Mouse (Mus musculus) hindbrain, embryonic 15.5 days (tissue): ENCODE measurements around the gene Smarcd3. TPM values are rescaled to one million over a fixed set of nuclear protein-coding genes. Genes with fewer than 3 reads are reported as not detected.

Source experiments
- ATAC-seq: fragments of 200-750 bp; cut with Nextera tagmentation; 2 replicates; pipeline ENCODE4 v1.8.0; 2017; ENCODE audit warnings: low read depth, moderate number of reproducible peaks, moderate TSS enrichment; ENCODE audit not compliant: low FRiP score
- H3K27ac ChIP-seq: fragments of 300-500 bp; sonication (generic); replicated peaks from 2 replicates; pipeline ENCODE4 v1.5.1; 2015; ENCODE audit warnings: mild to moderate bottlenecking, inconsistent platforms
- H3K27me3 ChIP-seq: fragments of 300-500 bp; sonication (generic); 2 replicates; pipeline ENCODE4 v1.6.1; 2015; ENCODE audit warnings: control low read depth, inconsistent platforms
- H3K36me3 ChIP-seq: fragments of 300-500 bp; sonication (generic); 2 replicates; pipeline ENCODE4 v1.6.1; 2015; ENCODE audit warnings: control low read depth, inconsistent platforms
- H3K4me1 ChIP-seq: fragments of 300-500 bp; sonication (generic); replicated peaks from 2 replicates; pipeline ENCODE4 v1.6.1; 2015; ENCODE audit warnings: control low read depth, inconsistent platforms
- H3K4me2 ChIP-seq: fragments of 300-500 bp; sonication (generic); 2 replicates; pipeline ENCODE4 v1.6.1; 2015; ENCODE audit warnings: moderate library complexity, mild to moderate bottlenecking, inconsistent platforms
- H3K4me3 ChIP-seq: fragments of 300-500 bp; sonication (generic); 2 replicates; pipeline ENCODE4 v1.5.1; 2015; ENCODE audit warnings: mild to moderate bottlenecking, inconsistent platforms
- H3K9ac ChIP-seq: fragments of 300-500 bp; sonication (generic); 2 replicates; pipeline ENCODE4 v1.6.1; 2015; ENCODE audit warnings: inconsistent platforms
- H3K9me3 ChIP-seq: fragments of 300-500 bp; sonication (generic); 2 replicates; pipeline ENCODE4 v1.6.1; 2016; ENCODE audit warnings: control low read depth, inconsistent platforms
- WGBS: fragments of 180-500 bp; shearing (Covaris S2); methylation state at CpG from one replicate; pipeline ENCODE4 v1.1.7; 2015; 5-methylcytosine and 5-hydroxymethylcytosine counted together
- polyA plus RNA-seq: library from polyadenylated mRNA; unstranded; fragments of >200 nt; fragmentation: Nextera tagmentation; extraction: Ambion mirVana; gene quantifications from 2 replicates; pipeline ENCODE4 v1.2.1, GENCODE M21; 2015

The Smarcd3 gene
- polyA plus RNA-seq, 1 experiment from 2014 or later: 138 TPM

- Histone ChIP-seq H3K9me3 (no peaks in the 10 kb centered on the region), H3K4me1 (peaks cover 31% of the 10 kb centered on the region), H3K27me3 (no peaks in the 10 kb centered on the region), H3K27ac (no peak overlapping the region), H3K4me3 (no peak overlapping the region), H3K9ac (no peak overlapping the region), H3K36me3 (peaks cover 5% of the 10 kb centered on the region; the same call in 1 of the 2 replicates), H3K4me2 (no peak overlapping the region)
- no peak for ATAC-seq
- WGBS: 55% methylated on average over 6 of the region's 6 CpGs
Measured at GRCm38 (mm10) chr5:24615097-24615496, 9.1 kb downstream of the Smarcd3 start.

- Histone ChIP-seq H3K36me3 (no peaks in the 10 kb centered on the region), H3K27me3 (no peaks in the 10 kb centered on the region), H3K4me2 (no peak overlapping the region), H3K4me3 (no peak overlapping the region), H3K9me3 (no peaks in the 10 kb centered on the region), H3K9ac (no peak overlapping the region), H3K27ac (0 out of 2 replicates have a peak overlapping the region, but pooled peaks have one; percentile 14), H3K4me1 (peaks cover 28% of the 10 kb centered on the region)
- ATAC-seq: peak; percentile 32
- 67% methylated on average over 5 of the region's 5 CpGs for WGBS
Measured at GRCm38 (mm10) chr5:24612302-24612649, 11.9 kb downstream of the Smarcd3 start.

GRCm38 (mm10) chr5:24611366-24612301 lies 12.6 kb downstream of the Smarcd3 start:
- Histone ChIP-seq H3K27me3 (no peaks in the 10 kb centered on the region), H3K36me3 (no peaks in the 10 kb centered on the region), H3K27ac (peak overlapping the region; percentile 27; the same call in 1 of the 2 replicates), H3K9me3 (no peaks in the 10 kb centered on the region), H3K4me1 (peaks cover 34% of the 10 kb centered on the region), H3K4me3 (no peak overlapping the region), H3K9ac (no peak overlapping the region), H3K4me2 (no peak overlapping the region)
- peak; percentile 60 for ATAC-seq
- 39% methylated on average over 7 of the region's 7 CpGs for WGBS

GRCm38 (mm10) chr5:24609388-24609787 lies 14.8 kb downstream of the Smarcd3 start:
- Histone ChIP-seq H3K9ac (no peak overlapping the region), H3K4me2 (no peak overlapping the region), H3K27me3 (no peaks in the 10 kb centered on the region), H3K9me3 (no peaks in the 10 kb centered on the region), H3K36me3 (no peaks in the 10 kb centered on the region), H3K4me1 (peaks cover 47% of the 10 kb centered on the region), H3K4me3 (no peak overlapping the region), H3K27ac (no peak overlapping the region)
- WGBS: 59% methylated on average over 5 of the region's 5 CpGs
- ATAC-seq: no peak

- Histone ChIP-seq H3K4me3 (peak overlapping the region; percentile 49), H3K9me3 (no peaks in the 10 kb centered on the region), H3K27ac (peak overlapping the region; percentile 95), H3K4me2 (peak overlapping the region; percentile 65), H3K36me3 (no peaks in the 10 kb centered on the region), H3K4me1 (peaks cover 64% of the 10 kb centered on the region), H3K9ac (peak overlapping the region; percentile 40), H3K27me3 (no peaks in the 10 kb centered on the region)
- ATAC-seq: no peak
- 12% methylated on average over 14 of the region's 14 CpGs for whole genome bisulfite sequencing
Measured at GRCm38 (mm10) chr5:24605980-24606665, 18.1 kb downstream of the Smarcd3 start.

GRCm38 (mm10) chr5:24605321-24605979 lies 18.8 kb downstream of the Smarcd3 start:
- H3K4me1 ChIP-seq: peaks cover 68% of the 10 kb centered on the region

GRCm38 (mm10) chr5:24604656-24605100 lies 19.5 kb downstream of the Smarcd3 start:
- peak overlapping the region; percentile 65 for H3K4me2 ChIP-seq
- peak overlapping the region; percentile 63 for H3K9ac ChIP-seq
- under 1% methylated on average over 45 of the region's 46 CpGs for WGBS
- ATAC-seq: peak; percentile 76
- no peaks in the 10 kb centered on the region for H3K36me3 ChIP-seq
- peak overlapping the region; percentile 95 for H3K27ac ChIP-seq
- H3K4me3 ChIP-seq: peak overlapping the region; percentile 49
- H3K27me3 ChIP-seq: no peaks in the 10 kb centered on the region
- H3K4me1 ChIP-seq: peaks cover 72% of the 10 kb centered on the region
- H3K9me3 ChIP-seq: no peaks in the 10 kb centered on the region

More at GRCm38 (mm10) chr5:24605321-24605979, 18.8 kb downstream of the Smarcd3 start:
- H3K9me3 ChIP-seq: no peaks in the 10 kb centered on the region
- peak overlapping the region; percentile 65 for H3K4me2 ChIP-seq
- 6% methylated on average over 6 of the region's 6 CpGs for WGBS
- H3K27ac ChIP-seq: peak overlapping the region; percentile 95
- peak overlapping the region; percentile 49 for H3K4me3 ChIP-seq
- H3K9ac ChIP-seq: peak overlapping the region; percentile 63
- H3K36me3 ChIP-seq: no peaks in the 10 kb centered on the region
- ATAC-seq: no peak
- no peaks in the 10 kb centered on the region for H3K27me3 ChIP-seq

GRCm38 (mm10) chr5:24604080-24604655 lies 20.0 kb downstream of the Smarcd3 start:
- peak overlapping the region; percentile 49 for H3K4me3 ChIP-seq
- peaks cover 77% of the 10 kb centered on the region for H3K4me1 ChIP-seq
- 14% methylated on average over 12 of the region's 12 CpGs for WGBS
- no peaks in the 10 kb centered on the region for H3K9me3 ChIP-seq
- no peaks in the 10 kb centered on the region for H3K27me3 ChIP-seq
- peak overlapping the region; percentile 65 for H3K4me2 ChIP-seq
- peak overlapping the region; percentile 95 for H3K27ac ChIP-seq
- peak overlapping the region; percentile 63 for H3K9ac ChIP-seq
- H3K36me3 ChIP-seq: no peaks in the 10 kb centered on the region
- ATAC-seq: no peak

- peak overlapping the region; percentile 59 for H3K4me3 ChIP-seq
- H3K9me3 ChIP-seq: no peaks in the 10 kb centered on the region
- H3K4me1 ChIP-seq: peaks cover 84% of the 10 kb centered on the region
- H3K27ac ChIP-seq: peak overlapping the region; percentile 95
- peak overlapping the region; percentile 97 for H3K4me2 ChIP-seq
- no peaks in the 10 kb centered on the region for H3K27me3 ChIP-seq
- peak overlapping the region; percentile 79 for H3K9ac ChIP-seq
- no peaks in the 10 kb centered on the region for H3K36me3 ChIP-seq
- ATAC-seq: no peak
- WGBS: 54% methylated on average over 8 of the region's 8 CpGs
Measured at GRCm38 (mm10) chr5:24603431-24604010, 20.7 kb downstream of the Smarcd3 start.

- H3K4me2 ChIP-seq: peak overlapping the region; percentile 97
- ATAC-seq: peak; percentile 40
- H3K4me1 ChIP-seq: peaks cover 90% of the 10 kb centered on the region
- H3K4me3 ChIP-seq: peak overlapping the region; percentile 59
- no peaks in the 10 kb centered on the region for H3K9me3 ChIP-seq
- WGBS: 3% methylated on average over 16 of the region's 16 CpGs
- peak overlapping the region; percentile 95 for H3K27ac ChIP-seq
- no peaks in the 10 kb centered on the region for H3K36me3 ChIP-seq
- peak overlapping the region; percentile 79 for H3K9ac ChIP-seq
- no peaks in the 10 kb centered on the region for H3K27me3 ChIP-seq
Measured at GRCm38 (mm10) chr5:24602751-24603343, 21.4 kb downstream of the Smarcd3 start.
